Mouse (Mus musculus): ENCODE measurements around the gene Gnaq. TPM values are rescaled to one million over a fixed set of nuclear protein-coding genes. Genes with fewer than 3 reads are reported as not detected.
A peak's percentile ranks its signal among the peaks of the same experiment; 100 is the strongest.
"Not testable (repeated sequence)": the region's sequence is repeated elsewhere in the genome, so short reads cannot be mapped to it uniquely, and the experiment has no call there.

The Gnaq gene
- 50.5 and 54.4 TPM in 2 replicates for polyA plus RNA-seq (2011; ENCODE audit: insufficient read length, low read depth, missing spikeins)

DNA sequence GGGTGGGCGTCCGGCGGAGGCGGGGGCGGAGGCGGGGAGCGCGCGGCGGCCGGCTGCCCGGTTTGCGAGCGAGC is at the start of gene Gnaq:
Gene Gnaq, plus strand, starts transcription at position 41 of the 74 bp plus-strand sequence.
- Histone ChIP-seq H3K4me3 (ENCODE audit: insufficient read depth, low read length) (peak within 1 kb of the TSS; percentile 97), H3K27ac (ENCODE audit: insufficient read depth, low read length) (peak within 1 kb of the TSS; percentile 85), H3K4me1 (ENCODE audit: control insufficient read depth, insufficient read depth, low read length) (peaks cover 11% of the 10 kb centered on the region)
- TF ChIP-seq POLR2A (IDR thresholded peaks at IDR 0.05; ENCODE audit: low read depth, low read length): no peak
- TF ChIP-seq CTCF (IDR thresholded peaks at IDR 0.05; ENCODE audit: borderline replicate concordance, insufficient read depth, low read length): no peak

GRCm38 (mm10) chr19:16083981-16084630 is 48.5 kb upstream of the Gnaq start:
- H3K4me1 ChIP-seq (ENCODE audit: control insufficient read depth, insufficient read depth, low read length); H3K27ac ChIP-seq (ENCODE audit: insufficient read depth, low read length); H3K4me3 ChIP-seq (ENCODE audit: insufficient read depth, low read length): not testable (repeated sequence)

GRCm38 (mm10) chr19:16085248-16085647 is 47.4 kb upstream of the Gnaq start:
- Histone ChIP-seq H3K4me3 (ENCODE audit: insufficient read depth, low read length) (no peak overlapping the region), H3K4me1 (ENCODE audit: control insufficient read depth, insufficient read depth, low read length) (0 out of 2 replicates have a peak, but pooled peaks cover 4% of the 10 kb centered on the region), H3K27ac (ENCODE audit: insufficient read depth, low read length) (no peak overlapping the region)
- TF ChIP-seq CTCF (IDR thresholded peaks at IDR 0.05; ENCODE audit: borderline replicate concordance, insufficient read depth, low read length) (no peak), POLR2A (IDR thresholded peaks at IDR 0.05; ENCODE audit: low read depth, low read length) (no peak)

DNA sequence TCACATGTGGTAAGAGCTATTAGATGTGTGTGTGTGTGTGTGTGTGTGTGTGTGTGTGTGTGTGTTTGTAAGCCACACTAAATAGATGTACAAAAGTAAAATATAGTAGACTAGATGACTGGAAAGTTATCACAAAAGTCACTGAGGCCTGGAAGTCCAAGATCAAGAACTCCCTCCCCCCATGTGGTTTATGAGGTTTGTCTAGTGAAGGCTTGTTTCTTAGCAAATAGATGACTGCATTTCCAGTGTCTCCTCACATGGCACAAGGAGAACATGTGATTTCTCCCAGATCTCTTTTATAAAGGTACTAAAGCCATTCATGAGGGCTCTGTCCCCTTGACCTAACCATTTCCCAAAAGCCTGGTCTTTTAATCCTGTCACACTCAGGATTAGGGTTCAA is 46.5 kb upstream of the Gnaq start:
- no peak overlapping the region for H3K27ac ChIP-seq (ENCODE audit: insufficient read depth, low read length)
- no peak for TF ChIP-seq POLR2A (IDR thresholded peaks at IDR 0.05; ENCODE audit: low read depth, low read length)
- TF ChIP-seq CTCF (IDR thresholded peaks at IDR 0.05; ENCODE audit: borderline replicate concordance, insufficient read depth, low read length): no peak
- H3K4me1 ChIP-seq (ENCODE audit: control insufficient read depth, insufficient read depth, low read length): 0 out of 2 replicates have a peak, but pooled peaks cover 4% of the 10 kb centered on the region
- H3K4me3 ChIP-seq (ENCODE audit: insufficient read depth, low read length): no peak overlapping the region

- Histone ChIP-seq H3K4me3 (ENCODE audit: insufficient read depth, low read length) (no peak overlapping the region), H3K4me1 (ENCODE audit: control insufficient read depth, insufficient read depth, low read length) (0 out of 2 replicates have a peak, but pooled peaks cover 4% of the 10 kb centered on the region), H3K27ac (ENCODE audit: insufficient read depth, low read length) (no peak overlapping the region)
- TF ChIP-seq CTCF (IDR thresholded peaks at IDR 0.05; ENCODE audit: borderline replicate concordance, insufficient read depth, low read length): no peak
- no peak for TF ChIP-seq POLR2A (IDR thresholded peaks at IDR 0.05; ENCODE audit: low read depth, low read length)
These were observed 46.0 kb upstream of the Gnaq start for GRCm38 (mm10) chr19:16086581-16086980.

DNA sequence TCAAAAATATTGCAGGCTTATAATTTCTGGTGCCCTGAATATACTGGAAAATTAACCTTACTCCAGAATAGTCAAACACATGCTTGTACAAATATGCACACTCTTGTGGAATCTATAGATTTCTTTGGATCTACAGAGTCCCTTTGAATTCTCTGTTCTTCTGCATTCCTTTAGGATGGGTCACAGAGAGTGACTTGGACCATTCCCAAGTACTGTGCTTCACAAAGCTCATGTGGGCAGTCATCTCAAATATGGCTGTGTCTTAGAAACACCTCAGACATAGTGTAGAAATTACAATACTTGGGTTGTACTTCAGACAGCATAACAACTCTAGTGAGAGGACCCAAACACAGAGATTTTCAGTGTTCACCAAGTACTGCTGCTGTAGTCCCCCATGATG is 45.2 kb upstream of the Gnaq start:
- TF ChIP-seq CTCF (IDR thresholded peaks at IDR 0.05; ENCODE audit: borderline replicate concordance, insufficient read depth, low read length): no peak
- no peak for TF ChIP-seq POLR2A (IDR thresholded peaks at IDR 0.05; ENCODE audit: low read depth, low read length)
- no peak overlapping the region for H3K4me3 ChIP-seq (ENCODE audit: insufficient read depth, low read length)
- H3K4me1 ChIP-seq (ENCODE audit: control insufficient read depth, insufficient read depth, low read length): 0 out of 2 replicates have a peak, but pooled peaks cover 4% of the 10 kb centered on the region
- no peak overlapping the region for H3K27ac ChIP-seq (ENCODE audit: insufficient read depth, low read length)

- H3K27ac ChIP-seq (ENCODE audit: insufficient read depth, low read length): no peak overlapping the region
- no peak for TF ChIP-seq POLR2A (IDR thresholded peaks at IDR 0.05; ENCODE audit: low read depth, low read length)
- no peak for TF ChIP-seq CTCF (IDR thresholded peaks at IDR 0.05; ENCODE audit: borderline replicate concordance, insufficient read depth, low read length)
- H3K4me3 ChIP-seq (ENCODE audit: insufficient read depth, low read length): no peak overlapping the region
- no peaks in the 10 kb centered on the region for H3K4me1 ChIP-seq (ENCODE audit: control insufficient read depth, insufficient read depth, low read length)
These were observed 39.0 kb upstream of the Gnaq start for GRCm38 (mm10) chr19:16093616-16094015.

DNA sequence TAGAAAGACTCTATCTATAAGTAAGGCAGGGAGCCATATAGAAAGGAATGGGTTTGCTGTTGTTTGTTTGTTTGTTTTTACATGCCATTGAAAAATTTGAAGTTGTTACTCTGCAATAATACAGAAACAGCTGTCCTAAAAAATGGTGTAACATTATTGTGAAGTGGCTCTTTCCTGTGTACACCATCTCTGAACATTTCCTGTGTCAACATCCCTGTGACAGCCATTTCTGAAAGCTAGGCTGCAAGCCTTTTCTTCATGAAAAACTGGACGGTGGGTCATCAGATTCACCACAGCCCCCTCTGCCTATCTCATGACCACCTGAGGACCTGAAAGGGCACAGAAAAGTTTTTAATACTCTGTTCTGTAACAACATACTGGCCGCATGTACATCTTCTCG is 22.7 kb upstream of the Gnaq start:
- H3K27ac ChIP-seq (ENCODE audit: insufficient read depth, low read length): no peak overlapping the region
- H3K4me3 ChIP-seq (ENCODE audit: insufficient read depth, low read length): no peak overlapping the region
- H3K4me1 ChIP-seq (ENCODE audit: control insufficient read depth, insufficient read depth, low read length): no peaks in the 10 kb centered on the region
- TF ChIP-seq CTCF (IDR thresholded peaks at IDR 0.05; ENCODE audit: borderline replicate concordance, insufficient read depth, low read length): no peak
- no peak for TF ChIP-seq POLR2A (IDR thresholded peaks at IDR 0.05; ENCODE audit: low read depth, low read length)

DNA sequence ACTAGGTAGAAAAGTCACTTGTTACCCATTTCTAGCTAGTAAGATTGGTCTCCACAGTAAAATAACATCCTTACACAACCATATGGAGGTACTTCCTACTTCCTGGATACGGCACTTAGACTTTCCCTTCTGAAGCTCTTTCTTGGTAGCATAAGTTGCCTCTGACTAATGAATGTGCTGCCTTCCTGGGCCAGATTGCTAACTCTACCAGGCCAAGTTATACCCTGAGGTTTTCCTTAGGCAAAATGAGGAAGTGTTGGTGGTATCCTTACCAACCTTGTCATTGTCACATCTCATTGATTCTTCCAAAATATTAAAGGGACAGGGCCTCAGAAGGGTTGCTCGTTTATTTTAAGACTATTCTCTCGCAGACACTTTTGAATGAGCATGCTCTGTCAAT is 22.0 kb upstream of the Gnaq start:
- no peak overlapping the region for H3K27ac ChIP-seq (ENCODE audit: insufficient read depth, low read length)
- TF ChIP-seq CTCF (IDR thresholded peaks at IDR 0.05; ENCODE audit: borderline replicate concordance, insufficient read depth, low read length): no peak
- no peak for TF ChIP-seq POLR2A (IDR thresholded peaks at IDR 0.05; ENCODE audit: low read depth, low read length)
- no peaks in the 10 kb centered on the region for H3K4me1 ChIP-seq (ENCODE audit: control insufficient read depth, insufficient read depth, low read length)
- H3K4me3 ChIP-seq (ENCODE audit: insufficient read depth, low read length): no peak overlapping the region

DNA sequence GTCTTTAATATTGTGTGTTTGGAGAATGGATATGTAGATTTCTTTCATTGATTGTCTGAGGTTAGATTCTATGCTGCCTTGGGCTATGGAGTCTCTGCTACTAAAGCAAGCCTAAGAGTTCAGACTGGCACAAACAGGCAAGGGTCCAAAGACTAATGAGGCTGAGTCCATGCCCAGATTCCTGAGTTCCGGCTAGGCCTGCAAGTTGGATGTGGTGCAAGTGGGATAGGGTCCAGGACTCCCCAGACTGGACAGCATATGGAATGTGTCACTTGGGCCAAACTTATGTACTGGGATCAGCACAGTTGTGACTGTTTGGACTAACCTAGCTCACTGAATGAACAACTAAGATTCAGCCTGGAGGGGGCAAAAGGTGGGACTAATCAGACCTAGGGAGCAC is 19.3 kb upstream of the Gnaq start:
- H3K4me3 ChIP-seq (ENCODE audit: insufficient read depth, low read length): no peak overlapping the region
- TF ChIP-seq CTCF (IDR thresholded peaks at IDR 0.05; ENCODE audit: borderline replicate concordance, insufficient read depth, low read length): no peak
- TF ChIP-seq POLR2A (IDR thresholded peaks at IDR 0.05; ENCODE audit: low read depth, low read length): no peak
- no peaks in the 10 kb centered on the region for H3K4me1 ChIP-seq (ENCODE audit: control insufficient read depth, insufficient read depth, low read length)
- H3K27ac ChIP-seq (ENCODE audit: insufficient read depth, low read length): no peak overlapping the region

DNA sequence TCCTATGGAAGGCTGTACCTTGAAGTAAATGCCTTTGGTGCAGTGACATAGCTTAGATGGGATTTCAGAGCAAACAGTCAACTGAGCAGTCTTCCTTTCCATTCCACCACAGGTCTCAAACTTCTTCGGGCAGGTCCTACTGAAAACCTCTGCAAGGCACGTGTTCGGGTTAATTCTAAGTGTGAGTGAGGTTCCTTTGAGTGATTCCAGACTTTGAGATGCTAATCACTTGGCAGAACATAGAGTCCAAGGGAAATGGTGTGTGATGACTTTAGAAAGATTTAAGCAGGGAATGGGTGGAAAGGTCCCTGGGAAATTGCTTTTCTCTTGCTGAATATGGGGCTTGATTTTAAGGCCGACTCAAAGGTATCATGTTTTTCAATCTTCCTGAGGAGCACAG is 14.2 kb upstream of the Gnaq start:
- Histone ChIP-seq H3K27ac (ENCODE audit: insufficient read depth, low read length) (no peak overlapping the region), H3K4me1 (ENCODE audit: control insufficient read depth, insufficient read depth, low read length) (no peaks in the 10 kb centered on the region), H3K4me3 (ENCODE audit: insufficient read depth, low read length) (no peak overlapping the region)
- TF ChIP-seq CTCF (IDR thresholded peaks at IDR 0.05; ENCODE audit: borderline replicate concordance, insufficient read depth, low read length) (no peak), POLR2A (IDR thresholded peaks at IDR 0.05; ENCODE audit: low read depth, low read length) (no peak)

Measured in embryonic fibroblast, embryonic 13.5 days (primary cell).